Mouse (Mus musculus) small intestine, adult 2 months (tissue): ENCODE data around the gene Gorab.

Experiments used
- CTCF ChIP-seq: fragments of 200-500 bp; IDR thresholded peaks from 2 replicates; pipeline ENCODE4 v1.5.1; 2012; ENCODE audit warnings: low read depth, mild to moderate bottlenecking, control low read depth, inconsistent platforms, low read length, moderate library complexity, mixed read lengths; ENCODE audit not compliant: insufficient replicate concordance, insufficient read length; ENCODE audit errors: extremely low read depth
- POLR2A ChIP-seq: fragments of 200-500 bp; IDR thresholded peaks from 2 replicates; pipeline ENCODE4 v1.6.1; 2012; ENCODE audit warnings: low read depth, mild to moderate bottlenecking, control low read depth, inconsistent platforms, low read length, moderate library complexity

- TF ChIP-seq CTCF (no peak), POLR2A (no peak)
Observed at GRCm38 (mm10) chr1:163386196-163386595, 17.3 kb downstream of the Gorab start.
